Mouse (Mus musculus): ENCODE results near the gene Scgn.

GRCm38 (mm10) chr13:23946254-23946653 is 44.8 kb downstream of the Scgn start:
- TF ChIP-seq POLR2A (IDR thresholded peaks at IDR 0.05; ENCODE audit: borderline replicate concordance, extremely low read depth, low read depth, low read length) (no peak), CTCF (IDR thresholded peaks at IDR 0.05; ENCODE audit: insufficient read depth, low read length) (no peak)

Data from lung, adult 2 months (tissue).